Mouse (Mus musculus) embryonic facial prominence, embryonic 13.5 days (tissue): ENCODE results near the gene Akna. TPM values are rescaled to one million over a fixed set of nuclear protein-coding genes. Genes with fewer than 3 reads are reported as not detected.

Experiments
- ATAC-seq: fragments of 200-750 bp; cut with Nextera tagmentation; 2 replicates; pipeline ENCODE4 v1.8.0; 2017; ENCODE audit warnings: low read depth; ENCODE audit not compliant: insufficient number of reproducible peaks, insufficient read depth, low FRiP score, low TSS enrichment
- H3K27ac ChIP-seq: fragments of 300-500 bp; sonication (generic); 2 replicates; pipeline ENCODE4 v1.5.1; 2015; ENCODE audit warnings: moderate library complexity, mild to moderate bottlenecking, inconsistent platforms
- H3K27me3 ChIP-seq: fragments of 300-500 bp; sonication (generic); 2 replicates; pipeline ENCODE4 v1.6.1; 2015; ENCODE audit warnings: mild to moderate bottlenecking, inconsistent platforms
- H3K36me3 ChIP-seq: fragments of 300-500 bp; sonication (generic); 2 replicates; pipeline ENCODE4 v1.6.1; 2015; ENCODE audit warnings: mild to moderate bottlenecking, inconsistent platforms
- H3K4me1 ChIP-seq: fragments of 300-500 bp; sonication (generic); 2 replicates; pipeline ENCODE4 v1.6.1; 2015; ENCODE audit warnings: inconsistent platforms
- H3K4me2 ChIP-seq: fragments of 300-500 bp; sonication (generic); 2 replicates; pipeline ENCODE4 v1.6.1; 2015; ENCODE audit warnings: moderate library complexity, mild to moderate bottlenecking, inconsistent platforms
- H3K4me3 ChIP-seq: fragments of 300-500 bp; sonication (generic); 2 replicates; pipeline ENCODE4 v1.5.1; 2015; ENCODE audit warnings: mild to moderate bottlenecking, inconsistent platforms
- H3K9ac ChIP-seq: fragments of 300-500 bp; sonication (generic); 2 replicates; pipeline ENCODE4 v1.6.1; 2015; ENCODE audit warnings: mild to moderate bottlenecking, inconsistent platforms
- H3K9me3 ChIP-seq: fragments of 300-500 bp; sonication (generic); 2 replicates; pipeline ENCODE4 v1.6.1; 2016; ENCODE audit warnings: inconsistent platforms
- whole genome bisulfite sequencing: fragments of 180-500 bp; shearing (Covaris S2); methylation state at CpG from one replicate; pipeline ENCODE4 v1.1.7; 2015; ENCODE audit warnings: mixed read lengths; 5-methylcytosine and 5-hydroxymethylcytosine counted together
- polyA plus RNA-seq: library from polyadenylated mRNA; unstranded; fragments of >200 nt; fragmentation: Nextera tagmentation; extraction: Ambion mirVana; gene quantifications from 2 replicates; pipeline ENCODE4 v1.2.1, GENCODE M21; 2015

Akna gene
- polyA plus RNA-seq, 1 experiment from 2014 or later, result 10.0 TPM

GRCm38 (mm10) chr4:63377483-63377882, 25.7 kb downstream of the Akna start:
- no peaks in the 10 kb centered on the region for H3K9me3 ChIP-seq
- H3K9ac ChIP-seq, result no peak overlapping the region
- WGBS, result 64% methylated on average over 7 of the region's 7 CpGs
- no peak overlapping the region for H3K4me3 ChIP-seq
- ATAC-seq, result no peak
- H3K4me2 ChIP-seq, result no peak overlapping the region
- H3K27ac ChIP-seq, result no peak overlapping the region
- no peaks in the 10 kb centered on the region for H3K4me1 ChIP-seq
- peaks cover 100% of the 10 kb centered on the region for H3K36me3 ChIP-seq
- H3K27me3 ChIP-seq, result no peaks in the 10 kb centered on the region

GRCm38 (mm10) chr4:63375367-63375766, 27.8 kb downstream of the Akna start:
- no peaks in the 10 kb centered on the region for H3K4me1 ChIP-seq
- H3K27ac ChIP-seq, result no peak overlapping the region
- WGBS, result 52% methylated on average over 1 of the region's 1 CpGs
- no peak overlapping the region for H3K4me2 ChIP-seq
- no peaks in the 10 kb centered on the region for H3K9me3 ChIP-seq
- no peak overlapping the region for H3K4me3 ChIP-seq
- ATAC-seq, result no peak
- peaks cover 98% of the 10 kb centered on the region for H3K36me3 ChIP-seq
- no peaks in the 10 kb centered on the region for H3K27me3 ChIP-seq
- H3K9ac ChIP-seq, result no peak overlapping the region

GRCm38 (mm10) chr4:63374331-63374730, 28.8 kb downstream of the Akna start:
- Histone ChIP-seq H3K9ac (no peak overlapping the region), H3K4me1 (no peaks in the 10 kb centered on the region), H3K36me3 (peaks cover 98% of the 10 kb centered on the region), H3K4me2 (no peak overlapping the region), H3K27me3 (no peaks in the 10 kb centered on the region), H3K9me3 (no peaks in the 10 kb centered on the region), H3K27ac (no peak overlapping the region), H3K4me3 (no peak overlapping the region)
- 87% methylated on average over 12 of the region's 12 CpGs for WGBS
- ATAC-seq, result no peak

GRCm38 (mm10) chr4:63373404-63373803, 29.8 kb downstream of the Akna start:
- no peaks in the 10 kb centered on the region for H3K27me3 ChIP-seq
- H3K4me1 ChIP-seq, result no peaks in the 10 kb centered on the region
- H3K4me3 ChIP-seq, result no peak overlapping the region
- ATAC-seq, result no peak
- H3K4me2 ChIP-seq, result no peak overlapping the region
- H3K9me3 ChIP-seq, result no peaks in the 10 kb centered on the region
- WGBS, result 86% methylated on average over 8 of the region's 8 CpGs
- peaks cover 98% of the 10 kb centered on the region for H3K36me3 ChIP-seq
- H3K9ac ChIP-seq, result no peak overlapping the region
- H3K27ac ChIP-seq, result no peak overlapping the region

- Histone ChIP-seq H3K36me3 (peaks cover 97% of the 10 kb centered on the region), H3K4me1 (no peaks in the 10 kb centered on the region), H3K4me2 (no peak overlapping the region), H3K4me3 (no peak overlapping the region), H3K27me3 (no peaks in the 10 kb centered on the region), H3K9ac (no peak overlapping the region), H3K9me3 (no peaks in the 10 kb centered on the region), H3K27ac (no peak overlapping the region)
- ATAC-seq, result no peak
- 42% methylated on average over 3 of the region's 3 CpGs for WGBS
Measured at GRCm38 (mm10) chr4:63371890-63372289, 31.3 kb downstream of the Akna start.

- ATAC-seq, result no peak
- H3K9me3 ChIP-seq, result no peaks in the 10 kb centered on the region
- no peaks in the 10 kb centered on the region for H3K27me3 ChIP-seq
- 53% methylated on average over 7 of the region's 7 CpGs for WGBS
- H3K4me2 ChIP-seq, result no peak overlapping the region
- H3K4me3 ChIP-seq, result no peak overlapping the region
- H3K4me1 ChIP-seq, result no peaks in the 10 kb centered on the region
- H3K27ac ChIP-seq, result no peak overlapping the region
- peaks cover 87% of the 10 kb centered on the region for H3K36me3 ChIP-seq
- H3K9ac ChIP-seq, result no peak overlapping the region
Measured at GRCm38 (mm10) chr4:63370897-63371296, 32.3 kb downstream of the Akna start.

GRCm38 (mm10) chr4:63368577-63368976, 34.6 kb downstream of the Akna start:
- Histone ChIP-seq H3K4me2 (no peak overlapping the region), H3K9me3 (no peaks in the 10 kb centered on the region), H3K4me1 (no peaks in the 10 kb centered on the region), H3K9ac (no peak overlapping the region), H3K27me3 (no peaks in the 10 kb centered on the region), H3K27ac (no peak overlapping the region), H3K4me3 (no peak overlapping the region), H3K36me3 (peaks cover 63% of the 10 kb centered on the region)
- WGBS, result 11% methylated on average over 4 of the region's 4 CpGs
- no peak for ATAC-seq

- no peak for ATAC-seq
- Histone ChIP-seq H3K4me1 (no peaks in the 10 kb centered on the region; the same call in 1 of the 2 replicates), H3K9ac (no peak within 1 kb of the TSS), H3K9me3 (no peaks in the 10 kb centered on the region), H3K4me3 (no peak within 1 kb of the TSS), H3K27ac (no peak within 1 kb of the TSS), H3K27me3 (no peaks in the 10 kb centered on the region), H3K36me3 (peaks cover under 1% of the 10 kb centered on the region; the same call in 1 of the 2 replicates), H3K4me2 (no peak within 1 kb of the TSS)
- WGBS, result 89% methylated on average over 5 of the region's 5 CpGs
Measured at GRCm38 (mm10) chr4:63362150-63362549, 41.0 kb downstream of the Akna start, which contains the start of gene Orm2. TSS of gene Orm2 (plus strand) at chr4:63362449.

- Histone ChIP-seq H3K9me3 (no peaks in the 10 kb centered on the region), H3K27me3 (no peaks in the 10 kb centered on the region), H3K4me3 (no peak overlapping the region), H3K27ac (no peak overlapping the region), H3K4me2 (no peak overlapping the region), H3K9ac (no peak overlapping the region), H3K4me1 (no peaks in the 10 kb centered on the region; the same call in 1 of the 2 replicates), H3K36me3 (no peaks in the 10 kb centered on the region)
- 60% methylated on average over 6 of the region's 6 CpGs for WGBS
- no peak for ATAC-seq
Measured at GRCm38 (mm10) chr4:63359861-63360260, 43.3 kb downstream of the Akna start.

GRCm38 (mm10) chr4:63356981-63357570, 46.1 kb downstream of the Akna start:
- Histone ChIP-seq H3K36me3 (no peaks in the 10 kb centered on the region), H3K9ac (no peak overlapping the region), H3K4me1 (no peaks in the 10 kb centered on the region; the same call in 1 of the 2 replicates), H3K4me3 (no peak overlapping the region), H3K9me3 (no peaks in the 10 kb centered on the region), H3K27me3 (no peaks in the 10 kb centered on the region), H3K4me2 (no peak overlapping the region), H3K27ac (no peak overlapping the region)
- 54% methylated on average over 2 of the region's 2 CpGs for WGBS
- ATAC-seq, result no peak

- WGBS, result 75% methylated on average over 4 of the region's 4 CpGs
- Histone ChIP-seq H3K4me1 (no peaks in the 10 kb centered on the region; the same call in 1 of the 2 replicates), H3K9me3 (no peaks in the 10 kb centered on the region), H3K36me3 (no peaks in the 10 kb centered on the region), H3K9ac (no peak within 1 kb of the TSS), H3K27ac (no peak within 1 kb of the TSS; the same call in 1 of the 2 replicates), H3K4me3 (no peak within 1 kb of the TSS), H3K27me3 (no peaks in the 10 kb centered on the region), H3K4me2 (no peak within 1 kb of the TSS)
- ATAC-seq, result no peak
Measured at GRCm38 (mm10) chr4:63355877-63356665, 47.1 kb downstream of the Akna start, which contains the start of gene Orm3. TSS of gene Orm3 (plus strand) at chr4:63356162.

GRCm38 (mm10) chr4:63348524-63348923, 54.6 kb downstream of the Akna start:
- peaks cover 5% of the 10 kb centered on the region; the same call in 1 of the 2 replicates for H3K4me1 ChIP-seq
- H3K36me3 ChIP-seq, result no peaks in the 10 kb centered on the region
- H3K9ac ChIP-seq, result no peak overlapping the region
- H3K27ac ChIP-seq, result no peak overlapping the region
- 60% methylated on average over 6 of the region's 6 CpGs for WGBS
- no peaks in the 10 kb centered on the region for H3K9me3 ChIP-seq
- no peak overlapping the region for H3K4me2 ChIP-seq
- no peak for ATAC-seq
- no peak overlapping the region for H3K4me3 ChIP-seq
- H3K27me3 ChIP-seq, result no peaks in the 10 kb centered on the region
